Mouse (Mus musculus) ES-E14 (cell line): ENCODE data around the gene Zfp334. TPM values are rescaled to one million over a fixed set of nuclear protein-coding genes. Genes with fewer than 3 reads are reported as not detected.
A peak's percentile ranks its signal among the peaks of the same experiment; 100 is the strongest.

Source experiments
- DNase-seq: peaks from one replicate; pipeline ENCODE4 v3.0.0-alpha.2; 2013; ENCODE audit warnings: low read depth, low spot score
- H3K27ac ChIP-seq: 2 replicates; pipeline ENCODE4 v1.5.1; 2012; ENCODE audit warnings: low read depth, mild to moderate bottlenecking, low read length, moderate library complexity, mixed read lengths; ENCODE audit not compliant: poor library complexity, insufficient read depth, severe bottlenecking
- H3K36me3 ChIP-seq: 2 replicates; pipeline ENCODE4 v1.6.1; 2012; ENCODE audit warnings: mild to moderate bottlenecking, low read length, moderate library complexity, mixed read lengths; ENCODE audit not compliant: control insufficient read depth, poor library complexity, insufficient read depth, severe bottlenecking
- H3K4me1 ChIP-seq, 2 experiments: fragments of 150-350 bp in 1 of 2; sonication (generic) in 1 of 2; 2 replicates each; pipeline ENCODE4 v1.6.1; 2012; ENCODE audit warnings: low read length in 2 of 2, mild to moderate bottlenecking in 1 of 2, mixed read lengths in 1 of 2; ENCODE audit not compliant: control insufficient read depth in 2 of 2, insufficient read depth in 2 of 2, poor library complexity in 1 of 2
- H3K4me3 ChIP-seq, 2 experiments: fragments of 150-350 bp in 1 of 2; sonication (generic) in 1 of 2; 2 replicates each; pipeline ENCODE4 v1.5.1; 2012; ENCODE audit warnings: low read length in 2 of 2, low read depth in 1 of 2, mild to moderate bottlenecking in 1 of 2, mixed read lengths in 1 of 2; ENCODE audit not compliant: insufficient read depth in 1 of 2, poor library complexity in 1 of 2, severe bottlenecking in 1 of 2
- H3K9ac ChIP-seq: 2 replicates; pipeline ENCODE4 v1.6.1; 2012; ENCODE audit warnings: low read depth, mild to moderate bottlenecking, low read length, mixed read lengths; ENCODE audit not compliant: poor library complexity, insufficient read depth, severe bottlenecking
- H3K9me3 ChIP-seq: fragments of 150-350 bp; sonication (generic); 2 replicates; pipeline ENCODE4 v1.6.1; 2012; ENCODE audit warnings: low read depth, mild to moderate bottlenecking, low read length; ENCODE audit not compliant: control insufficient read depth, insufficient read depth
- CHD2 ChIP-seq: IDR thresholded peaks from 2 replicates; pipeline ENCODE4 v1.6.1; 2014; ENCODE audit warnings: mild to moderate bottlenecking, low read depth, low read length, inconsistent platforms
- HCFC1 ChIP-seq: IDR thresholded peaks from 2 replicates; pipeline ENCODE4 v1.6.1; 2012; ENCODE audit warnings: low read length, inconsistent platforms, borderline replicate concordance; ENCODE audit not compliant: insufficient read depth
- MAFK ChIP-seq: IDR thresholded peaks from 2 replicates; pipeline ENCODE4 v1.6.1; 2014; ENCODE audit warnings: mild to moderate bottlenecking, low read depth, low read length, inconsistent platforms; ENCODE audit not compliant: insufficient read depth
- ZC3H11A ChIP-seq: IDR thresholded peaks from 2 replicates; pipeline ENCODE4 v1.6.1; 2012; ENCODE audit warnings: low read depth, mild to moderate bottlenecking, inconsistent platforms, low read length, borderline replicate concordance
- ZNF384 ChIP-seq: IDR thresholded peaks from 2 replicates; pipeline ENCODE4 v1.6.1; 2012; ENCODE audit warnings: low read depth, low read length, inconsistent platforms
- in situ Hi-C, 2 experiments: fragments of 600-800 bp; cut with MboI; formaldehyde crosslinking; loops; one replicate each; pipeline ENCODE4 v1.15.1; 2025; ENCODE audit warnings: low sequenced_read_pairs in 2 of 2, inconsistent platforms in 1 of 2; ENCODE audit not compliant: unreplicated experiment in 2 of 2
- total RNA-seq: library from RNA; depleted of rRNA; stranded (reverse); fragments of 300-350 nt; gene quantifications from 2 replicates; pipeline ENCODE4 v1.2.3, GENCODE M21; 2012

The Zfp334 gene
- total RNA-seq, 1 experiment: 6.5 TPM

- in situ Hi-C loops: no loop called here
- DNase-seq: no peak
- TF ChIP-seq ZNF384 (no peak), ZC3H11A (no peak), CHD2 (no peak), HCFC1 (no peak), MAFK (no peak)
- Histone ChIP-seq H3K4me1 (peaks cover 2 to 3% of the 10 kb centered on the region in 2 experiments; a peak in 2 of 4 replicates), H3K36me3 (no peaks in the 10 kb centered on the region), H3K9ac (no peak overlapping the region), H3K9me3 (no peaks in the 10 kb centered on the region), H3K27ac (no peak overlapping the region), H3K4me3 (no peak overlapping the region)
These were observed 3.5 kb upstream of the Zfp334 start for GRCm38 (mm10) chr2:165391561-165391960.

- in situ Hi-C loops: no loop called here
- DNase-seq: no peak
- H3K9ac ChIP-seq: no peak overlapping the region
- peaks cover 0 to 3% of the 10 kb centered on the region in 2 experiments; a peak in 1 of 4 replicates for H3K4me1 ChIP-seq
- H3K36me3 ChIP-seq: no peaks in the 10 kb centered on the region; the same call in 1 of the 2 replicates
- H3K9me3 ChIP-seq: no peaks in the 10 kb centered on the region
- no peak for TF ChIP-seq HCFC1
- no peak for TF ChIP-seq ZC3H11A
- TF ChIP-seq MAFK: no peak
- no peak for TF ChIP-seq CHD2
- no peak for TF ChIP-seq ZNF384
- H3K27ac ChIP-seq: no peak overlapping the region
- no peak overlapping the region for H3K4me3 ChIP-seq
These were observed 1.4 kb upstream of the Zfp334 start for GRCm38 (mm10) chr2:165389299-165389952.

- peaks cover 0 to 3% of the 10 kb centered on the region in 2 experiments; a peak in 1 of 4 replicates for H3K4me1 ChIP-seq
- H3K27ac ChIP-seq: no peak overlapping the region
- in situ Hi-C loops: no loop called here
- peak overlapping the region; percentile 66; the same call in 1 of the 2 replicates for H3K9ac ChIP-seq
- TF ChIP-seq MAFK: no peak
- no peak for TF ChIP-seq HCFC1
- no peak for TF ChIP-seq CHD2
- TF ChIP-seq ZNF384: no peak
- no peak for TF ChIP-seq ZC3H11A
- peak overlapping the region; percentile 67 to 70 for H3K4me3 ChIP-seq
- peaks cover 10% of the 10 kb centered on the region; the same call in 1 of the 2 replicates for H3K36me3 ChIP-seq
- H3K9me3 ChIP-seq: no peaks in the 10 kb centered on the region
- DNase-seq: no peak
These were observed 689 bp downstream of the Zfp334 start for GRCm38 (mm10) chr2:165387370-165387769.

- Histone ChIP-seq H3K36me3 (peaks cover 29% of the 10 kb centered on the region; the same call in 1 of the 2 replicates), H3K9me3 (no peaks in the 10 kb centered on the region), H3K27ac (no peak overlapping the region), H3K4me1 (peaks cover 0 to 3% of the 10 kb centered on the region in 2 experiments; a peak in 1 of 4 replicates), H3K9ac (peak overlapping the region; percentile 34), H3K4me3 (peak overlapping the region; percentile 16 to 55; a peak in 3 of 4 replicates)
- TF ChIP-seq CHD2: no peak
- no peak for TF ChIP-seq ZC3H11A
- no peak for TF ChIP-seq MAFK
- TF ChIP-seq HCFC1: no peak
- TF ChIP-seq ZNF384: no peak
- in situ Hi-C loops: no loop called here
- DNase-seq: no peak
These were observed 8.0 kb downstream of the Zfp334 start for GRCm38 (mm10) chr2:165380050-165380449.
